Mouse (Mus musculus): ENCODE data around the gene Vmn2r32.
"Not testable (repeated sequence)": the region's sequence is repeated elsewhere in the genome, so short reads cannot be mapped to it uniquely, and the experiment has no call there.

Vmn2r32 gene

DNA sequence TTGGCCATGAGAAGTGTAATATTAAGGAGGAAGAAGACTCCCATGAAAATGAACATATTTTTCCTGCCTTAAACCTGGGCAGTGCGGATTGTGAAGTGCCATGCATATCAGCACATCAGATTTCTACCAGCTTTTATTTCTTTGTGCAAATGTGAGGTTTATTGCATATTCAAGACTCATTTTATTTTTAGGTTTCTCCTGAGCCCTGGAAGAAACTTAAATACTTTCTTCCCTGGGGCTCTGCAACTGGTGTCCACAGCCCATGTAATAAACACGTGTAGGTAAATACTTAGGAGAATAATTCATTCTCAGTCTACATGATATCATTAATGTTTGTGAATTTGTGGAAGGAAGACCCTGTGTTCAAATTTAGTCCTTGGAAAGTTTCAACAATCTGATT is at the start of gene Vmn2r32:
Gene Vmn2r32, minus strand, starts transcription at position 101 of the 400 bp plus-strand sequence.
- not testable (repeated sequence) for DNase-seq

All from right cerebral cortex, adult 18-20 months (tissue).